Mouse (Mus musculus) intestine, embryonic 16.5 days (tissue): ENCODE measurements around the gene Rbks. TPM values are rescaled to one million over a fixed set of nuclear protein-coding genes. Genes with fewer than 3 reads are reported as not detected.

Experiments used
- ATAC-seq: fragments of 200-750 bp; cut with Nextera tagmentation; 2 replicates; pipeline ENCODE4 v1.8.0; 2017; ENCODE audit warnings: moderate TSS enrichment, moderate library complexity
- H3K27ac ChIP-seq: fragments of 300-500 bp; sonication (generic); 2 replicates; pipeline ENCODE4 v1.5.1; 2014; ENCODE audit warnings: mild to moderate bottlenecking, low read length
- H3K27me3 ChIP-seq: fragments of 300-500 bp; sonication (generic); replicated peaks from 2 replicates; pipeline ENCODE4 v1.6.1; 2014; ENCODE audit warnings: low read length, control low read depth, mixed read lengths; ENCODE audit not compliant: control insufficient read depth, insufficient read depth
- H3K36me3 ChIP-seq: fragments of 300-500 bp; sonication (generic); 2 replicates; pipeline ENCODE4 v1.6.1; 2014; ENCODE audit warnings: low read length, control low read depth; ENCODE audit not compliant: control insufficient read depth, insufficient read depth
- H3K4me1 ChIP-seq: fragments of 300-500 bp; sonication (generic); 2 replicates; pipeline ENCODE4 v1.6.1; 2014; ENCODE audit warnings: low read length, control low read depth, mixed read lengths; ENCODE audit not compliant: control insufficient read depth, insufficient read depth
- H3K4me2 ChIP-seq: fragments of 300-500 bp; sonication (generic); 2 replicates; pipeline ENCODE4 v1.6.1; 2014; ENCODE audit warnings: low read depth, low read length, control low read depth
- H3K4me3 ChIP-seq: fragments of 300-500 bp; sonication (generic); 2 replicates; pipeline ENCODE4 v1.5.1; 2014; ENCODE audit warnings: mild to moderate bottlenecking, low read length
- H3K9ac ChIP-seq: fragments of 300-500 bp; sonication (generic); 2 replicates; pipeline ENCODE4 v1.6.1; 2014; ENCODE audit warnings: low read depth, low read length
- H3K9me3 ChIP-seq: fragments of 300-500 bp; sonication (generic); 2 replicates; pipeline ENCODE4 v1.6.1; 2016; ENCODE audit warnings: low read length, control low read depth; ENCODE audit not compliant: control insufficient read depth
- WGBS: fragments of 180-500 bp; shearing (Covaris S2); extraction: QIAGEN DNeasy Blood & Tissue Kit; methylation state at CpG from one replicate; pipeline ENCODE4 v1.1.7; 2014; 5-methylcytosine and 5-hydroxymethylcytosine counted together
- polyA plus RNA-seq: library from polyadenylated mRNA; unstranded; fragments of >200 nt; fragmentation: Nextera tagmentation; extraction: Ambion mirVana; gene quantifications from 2 replicates; pipeline ENCODE4 v1.2.1, GENCODE M21; 2015

Gene Rbks
- polyA plus RNA-seq, 1 experiment from 2014 or later, result 20.8 TPM

GRCm38 (mm10) chr5:31655688-31656190 lies 41.7 kb downstream of the Rbks start:
- Histone ChIP-seq H3K27me3 (no peaks in the 10 kb centered on the region), H3K4me1 (no peaks in the 10 kb centered on the region), H3K4me2 (no peak overlapping the region), H3K4me3 (no peak overlapping the region), H3K9me3 (no peaks in the 10 kb centered on the region), H3K27ac (no peak overlapping the region), H3K9ac (no peak overlapping the region), H3K36me3 (no peaks in the 10 kb centered on the region)
- whole genome bisulfite sequencing, result 93% methylated on average over 1 of the region's 1 CpGs
- no peak for ATAC-seq

- Histone ChIP-seq H3K9ac (no peak overlapping the region), H3K27ac (no peak overlapping the region; the same call in 1 of the 2 replicates)
- 87% methylated on average over 2 of the region's 2 CpGs for WGBS
Measured at GRCm38 (mm10) chr5:31650518-31651288, 46.7 kb downstream of the Rbks start.

GRCm38 (mm10) chr5:31647327-31647726 lies 50.1 kb downstream of the Rbks start:
- no peaks in the 10 kb centered on the region; the same call in 1 of the 2 replicates for H3K36me3 ChIP-seq
- H3K4me3 ChIP-seq, result no peak overlapping the region
- ATAC-seq, result peak; percentile 10; the same call in 1 of the 2 replicates
- H3K27me3 ChIP-seq, result no peaks in the 10 kb centered on the region
- H3K9ac ChIP-seq, result no peak overlapping the region
- H3K27ac ChIP-seq, result no peak overlapping the region
- H3K4me1 ChIP-seq, result peaks cover 3% of the 10 kb centered on the region; the same call in 1 of the 2 replicates
- H3K4me2 ChIP-seq, result no peak overlapping the region
- WGBS, result 64% methylated on average over 2 of the region's 2 CpGs
- H3K9me3 ChIP-seq, result no peaks in the 10 kb centered on the region

More at GRCm38 (mm10) chr5:31650518-31651288, 46.7 kb downstream of the Rbks start:
- Histone ChIP-seq H3K27me3 (no peaks in the 10 kb centered on the region), H3K4me1 (peaks cover 3% of the 10 kb centered on the region; the same call in 1 of the 2 replicates), H3K9me3 (no peaks in the 10 kb centered on the region), H3K36me3 (no peaks in the 10 kb centered on the region; the same call in 1 of the 2 replicates), H3K4me3 (no peak overlapping the region), H3K4me2 (no peak overlapping the region)
- no peak for ATAC-seq

GRCm38 (mm10) chr5:31646574-31646973 lies 50.9 kb downstream of the Rbks start:
- no peaks in the 10 kb centered on the region for H3K27me3 ChIP-seq
- WGBS, result 67% methylated on average over 6 of the region's 6 CpGs
- no peak overlapping the region for H3K4me2 ChIP-seq
- ATAC-seq, result peak; percentile 89
- no peak overlapping the region for H3K4me3 ChIP-seq
- no peaks in the 10 kb centered on the region for H3K9me3 ChIP-seq
- H3K9ac ChIP-seq, result no peak overlapping the region
- peaks cover 3% of the 10 kb centered on the region; the same call in 1 of the 2 replicates for H3K4me1 ChIP-seq
- H3K27ac ChIP-seq, result no peak overlapping the region
- H3K36me3 ChIP-seq, result no peaks in the 10 kb centered on the region; the same call in 1 of the 2 replicates

GRCm38 (mm10) chr5:31645798-31646197 lies 51.6 kb downstream of the Rbks start:
- no peaks in the 10 kb centered on the region for H3K27me3 ChIP-seq
- H3K36me3 ChIP-seq, result peaks cover 2% of the 10 kb centered on the region; the same call in 1 of the 2 replicates
- H3K9me3 ChIP-seq, result no peaks in the 10 kb centered on the region
- whole genome bisulfite sequencing, result 88% methylated on average over 6 of the region's 6 CpGs
- ATAC-seq, result no peak
- H3K27ac ChIP-seq, result no peak overlapping the region
- H3K4me1 ChIP-seq, result peaks cover 3% of the 10 kb centered on the region; the same call in 1 of the 2 replicates
- H3K4me2 ChIP-seq, result no peak overlapping the region
- H3K9ac ChIP-seq, result no peak overlapping the region
- H3K4me3 ChIP-seq, result no peak overlapping the region

GRCm38 (mm10) chr5:31644847-31645246 lies 52.6 kb downstream of the Rbks start:
- H3K36me3 ChIP-seq, result peaks cover 2% of the 10 kb centered on the region; the same call in 1 of the 2 replicates
- H3K27ac ChIP-seq, result no peak overlapping the region
- no peak overlapping the region for H3K4me2 ChIP-seq
- WGBS, result 92% methylated on average over 6 of the region's 6 CpGs
- H3K4me1 ChIP-seq, result peaks cover 3% of the 10 kb centered on the region; the same call in 1 of the 2 replicates
- H3K27me3 ChIP-seq, result no peaks in the 10 kb centered on the region
- H3K9me3 ChIP-seq, result no peaks in the 10 kb centered on the region
- no peak for ATAC-seq
- no peak overlapping the region for H3K4me3 ChIP-seq
- no peak overlapping the region for H3K9ac ChIP-seq

GRCm38 (mm10) chr5:31644272-31644671 lies 53.2 kb downstream of the Rbks start:
- Histone ChIP-seq H3K9ac (no peak overlapping the region), H3K4me1 (peaks cover 3% of the 10 kb centered on the region; the same call in 1 of the 2 replicates), H3K4me2 (no peak overlapping the region), H3K36me3 (peaks cover 2% of the 10 kb centered on the region; the same call in 1 of the 2 replicates), H3K4me3 (no peak overlapping the region), H3K27ac (no peak overlapping the region), H3K27me3 (no peaks in the 10 kb centered on the region), H3K9me3 (no peaks in the 10 kb centered on the region)
- ATAC-seq, result no peak
- WGBS, result 81% methylated on average over 4 of the region's 4 CpGs

GRCm38 (mm10) chr5:31642300-31642699 lies 55.1 kb downstream of the Rbks start:
- WGBS, result 93% methylated on average over 3 of the region's 3 CpGs
- Histone ChIP-seq H3K27ac (no peak overlapping the region), H3K4me1 (peaks cover 3% of the 10 kb centered on the region; the same call in 1 of the 2 replicates), H3K36me3 (0 out of 2 replicates have a peak, but pooled peaks cover 2% of the 10 kb centered on the region), H3K9ac (no peak overlapping the region), H3K9me3 (no peaks in the 10 kb centered on the region), H3K4me2 (no peak overlapping the region), H3K27me3 (no peaks in the 10 kb centered on the region), H3K4me3 (no peak overlapping the region)
- no peak for ATAC-seq

- Histone ChIP-seq H3K4me3 (no peak overlapping the region), H3K4me2 (no peak overlapping the region), H3K9me3 (no peaks in the 10 kb centered on the region), H3K9ac (no peak overlapping the region), H3K27me3 (no peaks in the 10 kb centered on the region), H3K27ac (no peak overlapping the region), H3K36me3 (0 out of 2 replicates have a peak, but pooled peaks cover 2% of the 10 kb centered on the region), H3K4me1 (0 out of 2 replicates have a peak, but pooled peaks cover 8% of the 10 kb centered on the region)
- no peak for ATAC-seq
- 94% methylated on average over 2 of the region's 2 CpGs for WGBS
Measured at GRCm38 (mm10) chr5:31640542-31640941, 56.9 kb downstream of the Rbks start.
